Mouse (Mus musculus) right cerebral cortex, adult 18-20 months (tissue): ENCODE data around the gene Ssbp3.

ENCODE experiments used
- DNase-seq: peaks from one replicate; pipeline ENCODE4 v3.0.0; 2022; ENCODE audit warnings: mixed read lengths

Ssbp3 gene

GRCm38 (mm10) chr4:107013119-107013816 lies 102.8 kb downstream of the Ssbp3 start:
- DNase-seq: no peak

GRCm38 (mm10) chr4:107013817-107014260 lies 103.3 kb downstream of the Ssbp3 start:
- DNase-seq: no peak

GRCm38 (mm10) chr4:107015971-107016511 lies 105.5 kb downstream of the Ssbp3 start:
- DNase-seq: no peak

- no peak for DNase-seq
Measured at GRCm38 (mm10) chr4:107017257-107017656, 106.8 kb downstream of the Ssbp3 start.

GRCm38 (mm10) chr4:107018521-107018920 lies 108.0 kb downstream of the Ssbp3 start:
- DNase-seq: no peak

GRCm38 (mm10) chr4:107019027-107019426 lies 108.5 kb downstream of the Ssbp3 start:
- DNase-seq: peak; percentile 78

- DNase-seq: no peak
Measured at GRCm38 (mm10) chr4:107020287-107021000, 109.9 kb downstream of the Ssbp3 start.

- no peak for DNase-seq
Measured at GRCm38 (mm10) chr4:107021464-107021863, 111.0 kb downstream of the Ssbp3 start.

GRCm38 (mm10) chr4:107024899-107025298 lies 114.4 kb downstream of the Ssbp3 start:
- no peak for DNase-seq

GRCm38 (mm10) chr4:107025369-107025768 lies 114.9 kb downstream of the Ssbp3 start:
- no peak for DNase-seq

- DNase-seq: no peak
Measured at GRCm38 (mm10) chr4:107026451-107026850, 116.0 kb downstream of the Ssbp3 start.

GRCm38 (mm10) chr4:107035689-107036088 lies 125.2 kb downstream of the Ssbp3 start:
- no peak for DNase-seq

GRCm38 (mm10) chr4:107036985-107037384 lies 126.5 kb downstream of the Ssbp3 start:
- DNase-seq: no peak

- peak; percentile 60 for DNase-seq
Measured at GRCm38 (mm10) chr4:107038303-107038702, 127.8 kb downstream of the Ssbp3 start.

- DNase-seq: no peak
Measured at GRCm38 (mm10) chr4:107039270-107039669, 128.8 kb downstream of the Ssbp3 start.

GRCm38 (mm10) chr4:107042304-107042703 lies 131.8 kb downstream of the Ssbp3 start:
- no peak for DNase-seq

GRCm38 (mm10) chr4:107045188-107045587 lies 134.7 kb downstream of the Ssbp3 start:
- DNase-seq: no peak

- DNase-seq: no peak
Measured at GRCm38 (mm10) chr4:107047806-107048205, 137.3 kb downstream of the Ssbp3 start.

GRCm38 (mm10) chr4:107048568-107049162 lies 138.2 kb downstream of the Ssbp3 start:
- peak; percentile 51 for DNase-seq

- peak; percentile 52 for DNase-seq
Measured at GRCm38 (mm10) chr4:107051889-107052288, 141.4 kb downstream of the Ssbp3 start.

- no peak for DNase-seq
Measured at GRCm38 (mm10) chr4:107052962-107053553, 142.6 kb downstream of the Ssbp3 start.

- DNase-seq: no peak
Measured at GRCm38 (mm10) chr4:107056088-107056487, 145.6 kb downstream of the Ssbp3 start.

- DNase-seq: no peak
Measured at GRCm38 (mm10) chr4:107058346-107058745, 147.8 kb downstream of the Ssbp3 start.
